Comparison of ENCODE assay signal across 9 mouse cellular contexts in the genomic region with DNA sequence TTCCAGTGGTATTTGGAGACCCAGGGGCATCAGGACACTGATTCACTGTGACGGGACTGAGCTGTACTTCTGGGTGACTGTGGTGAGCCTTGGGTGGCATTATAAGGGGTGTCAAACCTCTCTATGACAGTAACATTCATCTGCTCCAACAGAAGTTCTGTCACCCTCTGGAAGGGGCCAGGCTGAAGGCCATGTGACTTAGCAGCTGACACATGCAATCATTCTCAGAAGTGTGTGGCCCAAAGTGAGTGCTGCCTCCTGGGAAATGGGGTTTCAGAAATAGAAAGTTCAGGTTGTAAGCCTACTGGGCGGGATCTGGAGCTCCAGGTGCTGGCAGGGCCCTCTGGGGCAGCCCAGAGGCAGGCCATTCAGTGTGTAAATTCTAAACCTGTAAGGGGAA. TPM values are rescaled to one million over a fixed set of nuclear protein-coding genes. Genes with fewer than 3 reads are reported as not detected.
DNase-seq lines count a peak whose midpoint lies in the region; ATAC-seq and TF ChIP-seq lines count a peak whose summit lies in the region.
"Had no signal": no experiment of that assay in that cellular context is flagged by ENCODE, and none has a peak within 500 bp of the region (broad histone marks: within the 10 kb centered on the region; RNA-seq: fewer than 3 reads in every experiment).

No protein-coding gene starts in this region.

- no peak overlapping the region for H3K4me3 ChIP-seq in liver, postnatal 0 days (ENCODE audit: low read depth, low read length)
- H3K4me3 ChIP-seq in brown adipose tissue, adult 24 weeks (ENCODE audit: insufficient read depth, low read depth, low read length): no peak overlapping the region
- no peak overlapping the region for H3K4me3 ChIP-seq in limb, embryonic 15.5 days

- no peaks in the 10 kb centered on the region for H3K27me3 ChIP-seq in liver, postnatal 0 days (ENCODE audit: insufficient read depth, low read length)
- H3K27me3 ChIP-seq in limb, embryonic 15.5 days: no peaks in the 10 kb centered on the region

- TF ChIP-seq EP300 in liver, postnatal 0 days (IDR thresholded peaks at IDR 0.05; ENCODE audit: low read depth): no peak

- H3K9me3 ChIP-seq in liver, postnatal 0 days (ENCODE audit: low read length): no peaks in the 10 kb centered on the region
- no peaks in the 10 kb centered on the region for H3K9me3 ChIP-seq in limb, embryonic 15.5 days

- no peak overlapping the region for H3K4me2 ChIP-seq in liver, postnatal 0 days (ENCODE audit: low read depth, low read length)
- no peak overlapping the region for H3K4me2 ChIP-seq in limb, embryonic 15.5 days
- H3K4me2 ChIP-seq: liver, embryonic 11.5 days had no signal

- DNase-seq in liver, postnatal 0 days: no peak
- no peak for DNase-seq in liver
- peak; percentile 66 to 80 for DNase-seq in heart, adult 18-20 months
- DNase-seq in ovary, adult 18-20 months (ENCODE audit: low spot score): no peak
- no peak for DNase-seq in layer of hippocampus, adult 18-20 months (ENCODE audit: low spot score in 2 of 2)
- DNase-seq in cerebellum, adult 9-10 months: no peak

- no peak for TF ChIP-seq CTCF in liver, postnatal 0 days (IDR thresholded peaks at IDR 0.05; ENCODE audit: low read depth)

- H3K4me1 ChIP-seq in liver, postnatal 0 days (ENCODE audit: insufficient read depth): peaks cover 37% of the 10 kb centered on the region
- H3K4me1 ChIP-seq in brown adipose tissue, adult 24 weeks (ENCODE audit: control insufficient read depth, insufficient read depth, insufficient read length, low read length): peaks cover 33% of the 10 kb centered on the region
- H3K4me1 ChIP-seq in limb, embryonic 15.5 days: peaks cover 40% of the 10 kb centered on the region

- H3K36me3 ChIP-seq in liver, postnatal 0 days (replicated peaks; ENCODE audit: insufficient read depth, low read length): no peaks in the 10 kb centered on the region
- H3K36me3 ChIP-seq in limb, embryonic 15.5 days: no peaks in the 10 kb centered on the region

- no peak for ATAC-seq in liver, postnatal 0 days
- no peak for ATAC-seq in limb, embryonic 15.5 days (ENCODE audit: insufficient number of reproducible peaks, low FRiP score, low TSS enrichment, low read depth)

- H3K27ac ChIP-seq in liver, postnatal 0 days (ENCODE audit: low read depth): peak overlapping the region; percentile 22; the same call in 1 of the 2 replicates
- peak overlapping the region; percentile 81; the same call in 1 of the 2 replicates for H3K27ac ChIP-seq in brown adipose tissue, adult 24 weeks (replicated peaks; ENCODE audit: low read depth, low read length)
- H3K27ac ChIP-seq in limb, embryonic 15.5 days: peak overlapping the region; percentile 90

- WGBS in liver, postnatal 0 days (ENCODE audit: insufficient replicate concordance): 73% methylated on average over 2 of the region's 2 CpGs
- WGBS in limb, embryonic 15.5 days: 50% methylated on average over 2 of the region's 2 CpGs

- no peak overlapping the region for H3K9ac ChIP-seq in liver, postnatal 0 days (replicated peaks)
- no peak overlapping the region for H3K9ac ChIP-seq in limb, embryonic 15.5 days

RNA-seq across cellular contexts. Expression of a gene that starts 26.1 kb away (rescaled TPM):
- 5.0 and 6.2 TPM in 2 replicates for polyA plus RNA-seq in liver, postnatal 0 days (2015; fragmentation: Nextera tagmentation; extraction: Ambion mirVana)
- 12.0 and 24.3 TPM in 2 replicates for polyA plus RNA-seq in brown adipose tissue, adult 24 weeks (2012; ENCODE audit: insufficient read depth, insufficient read length, missing spikeins)
- total RNA-seq in heart, adult 18-20 months (2021): 100 to 1,000 TPM; 101 to 128 TPM
- polyA plus RNA-seq in limb, embryonic 15.5 days (2015; fragmentation: Nextera tagmentation; extraction: Ambion mirVana): 11.0 and 12.8 TPM in 2 replicates
- 10 to 100 TPM; 62.6 to 73.0 TPM for total RNA-seq in layer of hippocampus, adult 18-20 months (2021)

Comparison
In these comparisons a context has a peak if more than half of its experiments do, and no peak if none do; other contexts are left out.
1. DNase-seq: peak in heart, adult 18-20 months (2 of 2); none in liver, postnatal 0 days (single experiment), liver (single experiment), ovary, adult 18-20 months (single experiment), layer of hippocampus, adult 18-20 months (0 of 2) and cerebellum, adult 9-10 months (single experiment).
2. H3K27ac ChIP-seq: peak in every context shown above with its lines; median percentile 90 in limb, embryonic 15.5 days; 81 in brown adipose tissue, adult 24 weeks; 22 in liver, postnatal 0 days.